Mouse (Mus musculus) kidney, adult 11 months (tissue): ENCODE results near the gene Olfr127.
"Not testable (repeated sequence)": the region's sequence is repeated elsewhere in the genome, so short reads cannot be mapped to it uniquely, and the experiment has no call there.

Experiments used
- DNase-seq: peaks from one replicate; pipeline ENCODE4 v3.0.0; 2022

Gene Olfr127

DNA sequence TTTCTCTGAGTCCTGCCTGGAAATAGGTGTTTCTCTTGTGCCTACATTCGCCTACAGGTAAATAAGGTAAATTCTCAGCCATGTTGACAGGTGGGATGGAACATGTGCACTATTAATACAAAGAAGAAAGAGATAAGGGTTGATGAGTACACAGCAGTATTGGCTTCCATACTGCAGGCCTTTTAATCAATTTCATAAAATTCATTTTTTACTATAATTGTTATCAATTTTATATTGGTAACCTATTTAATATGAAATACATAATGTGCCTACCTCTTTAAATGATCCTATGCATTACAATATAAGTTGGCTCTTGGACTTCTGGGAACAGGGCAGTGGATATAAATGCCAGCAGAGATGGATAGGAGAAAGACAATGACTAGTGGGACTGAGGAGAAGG, at the start of gene Olfr127:
Gene Olfr127, plus strand, starts transcription at position 301 of the 400 bp plus-strand sequence.
- DNase-seq: no peak

DNA sequence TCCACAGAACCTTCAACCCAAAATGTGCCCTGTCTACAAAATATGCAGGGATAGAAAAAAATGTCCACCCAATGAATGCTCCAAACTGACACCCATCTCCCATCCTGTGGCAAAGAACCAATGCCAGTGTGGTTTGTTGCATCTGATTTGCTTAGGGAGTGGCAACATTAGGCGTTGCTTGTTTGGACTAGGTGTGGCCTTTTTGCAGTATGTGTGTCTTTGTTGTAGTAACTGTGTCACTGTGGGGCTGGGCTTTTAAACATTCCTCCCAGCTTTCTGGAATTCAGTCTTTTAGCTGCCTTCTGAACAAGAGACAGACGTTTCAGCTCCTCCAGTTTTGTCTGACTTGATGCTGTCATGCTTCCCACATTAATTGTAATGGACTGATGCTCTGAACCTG, 36.3 kb upstream of the Olfr127 start:
- no peak for DNase-seq

DNA sequence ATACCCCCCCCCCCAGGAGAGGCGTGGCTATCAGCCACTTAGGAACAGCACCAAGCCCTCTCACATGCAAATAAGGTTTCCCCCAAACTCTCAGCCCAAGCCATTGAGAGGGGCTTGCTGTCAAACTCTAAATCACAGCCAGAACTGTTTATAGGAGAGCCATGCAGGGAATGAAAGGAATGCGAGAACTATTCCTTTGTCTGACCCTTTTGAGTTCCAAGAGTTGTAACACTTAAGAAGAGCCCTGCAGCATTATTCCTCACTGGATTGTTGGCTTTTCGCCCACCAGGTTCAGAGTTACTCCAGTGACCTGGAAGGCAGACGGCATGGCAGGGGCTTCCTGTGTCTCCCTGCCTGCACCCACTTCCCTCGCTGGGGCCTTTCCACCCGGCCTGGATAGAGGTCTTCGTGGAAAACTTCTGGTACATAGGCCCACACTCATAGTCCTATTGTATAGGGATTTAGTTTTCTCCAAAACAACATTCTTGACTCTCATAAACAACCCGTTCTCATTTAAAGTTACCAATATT, 30.5 kb upstream of the Olfr127 start:
- DNase-seq: no peak

DNA sequence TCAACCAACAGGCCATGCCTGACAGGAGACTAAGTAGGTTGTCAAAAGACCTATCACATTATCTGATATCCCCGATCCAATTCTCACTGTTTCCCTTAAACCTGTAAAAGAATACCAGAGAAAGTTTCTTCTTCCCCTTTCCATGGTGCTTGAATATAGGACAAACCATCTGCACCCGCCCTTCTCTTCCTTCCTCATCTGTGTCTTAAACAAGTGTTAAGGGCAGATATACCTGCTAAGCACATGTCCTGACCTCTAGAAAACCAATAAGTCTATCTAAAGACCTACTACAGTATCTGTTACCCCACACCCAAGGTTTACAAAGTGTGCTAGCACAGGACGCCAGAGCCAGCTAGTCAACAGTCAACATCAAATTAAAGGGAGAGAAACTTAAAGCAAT, 26.4 kb upstream of the Olfr127 start:
- DNase-seq: no peak

DNA sequence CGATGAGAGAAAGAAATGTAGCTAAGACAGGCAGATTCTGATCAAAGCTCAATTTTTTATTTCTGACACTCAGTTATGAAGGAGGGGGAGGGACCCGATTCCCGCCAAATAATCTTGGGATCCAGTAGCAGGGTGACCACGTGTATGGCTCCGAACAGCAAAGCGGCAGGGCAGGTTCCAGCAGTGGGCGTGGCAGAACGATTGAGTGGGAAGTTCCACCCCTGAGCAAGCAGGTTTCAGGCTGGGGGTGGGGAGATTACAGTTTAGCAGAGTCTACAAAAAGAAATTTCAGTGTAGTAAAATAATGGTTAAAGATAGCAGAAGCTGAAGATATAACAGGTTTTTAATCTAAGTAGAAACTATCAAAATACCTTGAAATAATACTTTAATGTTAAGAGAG, 6.6 kb downstream of the Olfr127 start:
- not testable (repeated sequence) for DNase-seq

DNA sequence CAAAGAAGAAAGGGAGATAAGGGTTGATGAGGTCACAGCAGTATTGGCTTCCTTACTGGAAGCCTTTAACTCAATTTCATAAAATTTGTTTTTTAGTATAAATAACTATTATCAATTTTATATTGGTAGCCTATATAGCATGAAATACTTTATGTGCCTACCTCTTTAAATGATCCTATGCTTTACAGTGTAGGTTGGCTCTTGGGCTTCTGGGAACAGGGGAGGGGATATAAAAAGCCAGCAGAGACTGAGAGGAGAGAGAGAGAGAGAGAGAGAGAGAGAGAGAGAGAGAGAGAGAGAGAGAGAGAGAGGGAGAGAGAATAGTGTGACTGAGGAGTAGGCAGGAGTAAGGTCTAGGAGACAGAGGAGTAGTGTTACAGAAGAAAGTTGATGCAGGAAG, 20.0 kb downstream of the Olfr127 start, which contains the start of gene Olfr128:
Gene Olfr128, plus strand, starts transcription at position 301 of the 400 bp plus-strand sequence.
- no peak for DNase-seq

DNA sequence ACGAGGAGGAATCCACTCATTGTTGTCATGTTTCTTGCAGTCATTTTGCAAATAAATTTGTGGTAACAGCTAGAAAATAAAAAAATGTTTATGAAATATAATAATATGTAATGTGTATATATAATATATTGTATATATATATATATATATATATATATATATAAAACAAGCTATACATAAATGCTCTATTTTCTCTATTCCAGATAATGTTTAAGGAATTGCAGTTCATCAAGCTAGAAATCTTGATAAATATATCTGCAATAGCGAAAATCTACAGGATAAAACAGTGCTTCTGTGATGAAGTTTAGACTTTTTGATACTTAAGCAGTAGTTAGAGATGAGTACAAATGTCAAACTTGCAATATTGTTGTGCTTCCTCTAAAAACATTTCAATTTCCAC, 52.7 kb downstream of the Olfr127 start, which contains the start of gene Olfr761:
Gene Olfr761, minus strand, starts transcription at position 101 of the 400 bp plus-strand sequence.
- DNase-seq: no peak
